Mouse (Mus musculus): ENCODE measurements at regions not wholly inside any gene's neighbourhood (a gene's known extent, or its start where the extent isn't known, plus 50 kb on each side); places are given as distances from the start of the nearest gene placed in this dataset.

DNA sequence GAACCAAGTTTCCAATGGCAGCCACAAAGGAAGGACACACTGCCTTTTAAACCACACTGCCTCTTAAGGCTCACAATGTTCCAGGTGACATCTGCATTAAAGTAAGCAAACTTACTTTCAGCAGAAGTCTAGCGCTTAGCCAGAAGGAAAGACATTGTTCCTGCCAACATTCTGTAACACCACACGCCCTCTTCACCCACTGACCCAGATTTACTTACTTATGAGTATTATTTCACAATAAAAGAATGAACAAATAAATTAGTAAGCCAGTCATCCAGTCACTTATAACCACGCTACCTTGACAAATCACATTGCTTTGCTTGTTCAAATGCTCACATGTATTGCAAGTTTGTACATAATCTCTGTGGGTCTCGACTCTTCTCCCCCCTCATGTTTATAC, 173.9 kb downstream of the Brms1l start:
- TF ChIP-seq POLR2A (IDR thresholded peaks at IDR 0.05; ENCODE audit: borderline replicate concordance, extremely low read depth, insufficient read depth, insufficient read length, poor library complexity, severe bottlenecking) (no peak), CTCF (IDR thresholded peaks at IDR 0.05; ENCODE audit: borderline replicate concordance, extremely low read depth, insufficient read depth, insufficient read length) (no peak)
